Mouse (Mus musculus) left cerebral cortex, adult 9 months (tissue): Measurements from ENCODE around the gene Rfc4.

Source experiments
- DNase-seq, 2 experiments: peaks; one replicate each; pipeline ENCODE4 v3.0.0; 2022; ENCODE audit warnings: low spot score in 2 of 2

Rfc4 gene

GRCm38 (mm10) chr16:23127673-23128375 lies at the start of gene Rfc4:
Rfc4 (minus strand) TSS chr16:23127737.
- DNase-seq, result peak; percentile 82 to 92

- no peak for DNase-seq
These were observed 48.4 kb upstream of the Rfc4 start for GRCm38 (mm10) chr16:23175956-23176355.

- no peak for DNase-seq
These were observed 47.3 kb upstream of the Rfc4 start for GRCm38 (mm10) chr16:23174855-23175254.

GRCm38 (mm10) chr16:23173904-23174303 lies 46.4 kb upstream of the Rfc4 start:
- DNase-seq, result no peak

DNA sequence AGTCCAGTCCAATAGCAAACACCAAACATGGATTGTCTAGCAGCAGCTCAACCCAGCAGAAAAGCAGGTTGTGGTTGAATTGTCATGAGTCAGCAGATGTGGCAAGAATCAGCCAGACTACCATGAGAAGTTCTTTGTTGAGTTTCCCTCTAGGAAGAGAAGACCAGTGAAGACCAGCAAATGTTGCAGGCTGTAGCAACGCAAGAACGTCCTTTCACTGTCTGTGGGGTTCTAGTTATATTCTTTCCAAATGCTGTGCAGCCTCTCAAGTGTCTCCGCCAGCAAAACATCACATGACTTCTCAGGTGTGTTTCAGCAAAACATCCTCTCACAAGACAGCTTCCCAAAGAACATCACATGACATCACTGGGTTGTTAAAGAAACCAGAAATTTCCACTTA lies 43.3 kb upstream of the Rfc4 start:
- no peak for DNase-seq

- DNase-seq, result no peak
These were observed 39.5 kb upstream of the Rfc4 start for GRCm38 (mm10) chr16:23167079-23167478.

DNA sequence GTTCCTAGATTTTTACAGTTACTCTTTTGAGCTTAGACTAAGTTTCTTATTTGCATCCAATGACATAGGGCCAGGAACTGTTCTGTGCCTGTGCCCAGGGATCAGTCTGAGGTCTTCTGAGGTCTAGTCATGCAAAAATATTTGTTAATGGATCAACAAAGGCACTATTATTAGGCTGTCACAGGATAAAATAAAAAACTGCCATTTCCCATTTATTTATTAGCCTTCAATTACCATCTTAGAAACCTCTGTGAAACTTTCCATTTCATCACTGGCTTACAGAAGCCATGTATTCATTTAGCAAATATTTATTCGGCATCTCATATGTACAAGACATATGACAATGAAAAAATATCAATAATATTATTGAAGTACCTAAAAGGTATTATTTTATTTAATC lies 39.1 kb upstream of the Rfc4 start:
- no peak for DNase-seq

- no peak for DNase-seq
These were observed 37.9 kb upstream of the Rfc4 start for GRCm38 (mm10) chr16:23165441-23165840.

GRCm38 (mm10) chr16:23164443-23164842 lies 36.9 kb upstream of the Rfc4 start:
- no peak for DNase-seq

GRCm38 (mm10) chr16:23162116-23162515 lies 34.6 kb upstream of the Rfc4 start:
- no peak for DNase-seq

DNA sequence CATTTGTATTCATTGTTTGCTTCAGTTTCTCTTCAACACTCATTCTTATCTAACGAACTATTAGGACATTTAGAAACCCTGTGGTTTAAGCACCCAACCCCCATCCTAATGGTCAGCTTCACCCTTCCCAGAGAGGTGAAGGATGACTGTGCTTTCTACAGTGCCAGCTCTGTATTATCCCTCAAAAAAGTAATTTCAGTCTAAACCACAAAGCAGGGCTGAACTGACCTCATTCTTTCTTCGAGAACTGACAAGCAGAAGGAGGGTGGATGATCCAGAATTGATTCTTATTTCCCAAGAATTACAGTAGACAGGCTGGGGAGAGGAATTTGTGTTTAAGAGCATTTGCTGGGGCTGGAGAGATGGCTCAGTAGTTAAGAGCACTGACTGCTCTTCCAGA lies 32.2 kb upstream of the Rfc4 start:
- no peak for DNase-seq

GRCm38 (mm10) chr16:23158957-23159356 lies 31.4 kb upstream of the Rfc4 start:
- no peak for DNase-seq

DNA sequence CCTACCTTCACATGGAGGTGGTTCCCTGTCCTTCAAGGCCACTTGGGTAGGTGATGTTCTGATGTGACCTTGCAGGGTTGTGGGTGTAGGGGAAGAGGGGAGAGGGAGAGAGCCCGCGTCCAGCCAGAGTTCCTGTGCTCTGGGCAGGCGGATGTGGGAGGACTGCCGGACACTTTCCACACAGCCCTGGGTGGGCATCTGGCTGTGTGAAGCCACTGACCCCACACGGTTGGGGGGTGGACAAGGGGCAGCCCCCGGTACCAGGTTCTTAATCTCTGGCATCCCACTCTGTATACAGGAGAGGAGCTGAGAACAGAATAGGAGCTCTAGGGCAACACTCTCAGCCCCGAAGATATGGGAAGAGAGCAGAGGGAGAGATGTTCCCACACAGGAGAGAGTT lies 30.8 kb upstream of the Rfc4 start:
- no peak for DNase-seq

DNA sequence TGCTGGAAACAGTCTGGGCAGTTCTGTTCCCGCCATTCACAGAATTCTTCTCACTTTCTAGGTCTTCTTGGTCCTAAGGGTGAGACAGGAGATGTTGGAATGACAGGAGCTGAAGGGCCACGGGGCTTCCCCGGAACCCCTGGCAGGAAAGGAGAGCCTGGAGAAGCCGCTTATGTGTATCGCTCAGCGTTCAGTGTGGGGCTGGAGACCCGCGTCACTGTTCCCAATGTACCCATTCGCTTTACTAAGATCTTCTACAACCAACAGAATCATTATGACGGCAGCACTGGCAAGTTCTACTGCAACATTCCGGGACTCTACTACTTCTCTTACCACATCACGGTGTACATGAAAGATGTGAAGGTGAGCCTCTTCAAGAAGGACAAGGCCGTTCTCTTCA lies 29.5 kb upstream of the Rfc4 start:
- DNase-seq, result no peak

DNA sequence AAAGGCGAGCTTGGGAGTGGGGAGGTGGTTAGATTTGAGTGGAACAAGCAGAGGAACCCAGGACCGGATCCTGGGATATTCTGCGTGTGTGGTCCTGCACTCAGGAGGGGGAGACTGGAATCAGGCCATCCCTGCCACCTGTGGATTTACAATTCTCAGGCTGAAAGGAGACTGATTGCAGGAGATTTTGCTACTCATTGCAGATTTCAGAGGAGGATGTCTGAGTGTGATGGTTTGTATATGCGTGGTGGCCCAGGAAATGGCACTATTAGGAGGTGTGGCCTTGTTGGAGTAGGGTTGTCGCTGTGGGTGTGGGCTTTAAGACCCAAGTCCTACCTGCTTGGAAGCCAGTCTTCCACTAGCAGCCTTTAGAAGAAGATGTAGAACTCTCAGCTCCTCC lies 26.7 kb upstream of the Rfc4 start:
- DNase-seq, result no peak

DNA sequence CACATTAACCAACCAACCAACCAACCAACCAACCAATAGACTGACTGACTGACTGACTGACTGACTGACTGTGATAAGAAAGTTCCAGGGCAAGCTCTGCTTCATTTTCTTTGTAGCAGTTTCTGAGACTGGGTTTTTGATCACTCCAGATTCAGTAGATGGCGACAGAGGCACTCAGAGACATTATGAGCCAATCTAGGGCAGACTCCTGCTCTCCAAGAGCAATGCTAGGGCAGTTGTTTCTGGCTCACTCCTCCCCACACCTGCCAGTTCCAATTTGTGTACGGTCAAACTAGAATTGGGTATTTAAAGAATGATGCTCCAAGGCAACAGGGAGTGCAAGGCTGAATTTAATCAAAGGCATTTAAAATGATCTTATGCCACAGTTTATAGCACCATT lies 23.9 kb upstream of the Rfc4 start:
- peak; percentile 22 to 50 for DNase-seq

- no peak for DNase-seq
These were observed 21.9 kb upstream of the Rfc4 start for GRCm38 (mm10) chr16:23149396-23149795.

DNA sequence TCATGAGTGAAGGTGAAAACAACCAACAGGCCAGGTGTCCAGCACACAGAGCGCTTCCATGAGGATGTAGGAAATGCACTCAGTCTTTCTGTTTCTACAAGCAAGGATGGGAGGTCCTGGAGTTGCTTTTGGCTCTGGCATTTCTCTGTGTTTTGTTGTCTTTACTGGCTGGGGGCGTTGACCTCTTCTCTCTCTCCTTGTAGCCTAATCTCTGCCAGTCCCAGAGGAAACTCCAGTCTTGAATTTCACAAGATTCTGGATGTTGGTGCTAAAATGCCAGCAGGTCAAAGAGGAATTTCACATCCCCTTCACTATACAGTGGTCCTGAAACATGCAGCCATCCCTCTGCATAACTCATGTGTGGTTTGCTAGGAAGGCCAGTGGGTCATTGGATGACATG lies 21.4 kb upstream of the Rfc4 start:
- no peak for DNase-seq

DNA sequence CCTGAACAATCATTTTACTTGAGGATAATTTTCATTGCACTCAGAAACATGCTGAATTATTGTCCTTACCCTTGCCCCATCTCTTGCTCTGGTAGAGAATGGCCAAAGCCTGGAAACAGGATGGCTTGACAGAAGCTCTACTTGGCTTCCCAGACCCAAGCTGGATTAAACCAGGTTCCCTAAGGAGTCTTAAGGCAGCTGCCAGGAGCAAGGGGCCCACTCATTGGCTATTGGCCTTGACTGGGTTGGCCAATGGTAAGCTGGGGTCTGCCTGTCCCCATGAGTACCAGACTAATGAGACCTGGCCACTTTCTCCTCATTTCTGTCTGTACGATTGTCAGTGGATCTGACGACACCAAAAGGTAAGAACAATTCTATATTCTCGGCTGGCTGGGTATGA lies 18.7 kb upstream of the Rfc4 start, which contains the start of gene Adipoq:
TSS of gene Adipoq (plus strand) at position 257 of the 400 bp plus-strand sequence.
- DNase-seq, result no peak

- no peak for DNase-seq
These were observed 17.7 kb upstream of the Rfc4 start for GRCm38 (mm10) chr16:23145211-23145610.

GRCm38 (mm10) chr16:23144326-23144725 lies 16.8 kb upstream of the Rfc4 start:
- DNase-seq, result no peak

- DNase-seq, result no peak
These were observed 13.4 kb upstream of the Rfc4 start for GRCm38 (mm10) chr16:23140911-23141310.

DNA sequence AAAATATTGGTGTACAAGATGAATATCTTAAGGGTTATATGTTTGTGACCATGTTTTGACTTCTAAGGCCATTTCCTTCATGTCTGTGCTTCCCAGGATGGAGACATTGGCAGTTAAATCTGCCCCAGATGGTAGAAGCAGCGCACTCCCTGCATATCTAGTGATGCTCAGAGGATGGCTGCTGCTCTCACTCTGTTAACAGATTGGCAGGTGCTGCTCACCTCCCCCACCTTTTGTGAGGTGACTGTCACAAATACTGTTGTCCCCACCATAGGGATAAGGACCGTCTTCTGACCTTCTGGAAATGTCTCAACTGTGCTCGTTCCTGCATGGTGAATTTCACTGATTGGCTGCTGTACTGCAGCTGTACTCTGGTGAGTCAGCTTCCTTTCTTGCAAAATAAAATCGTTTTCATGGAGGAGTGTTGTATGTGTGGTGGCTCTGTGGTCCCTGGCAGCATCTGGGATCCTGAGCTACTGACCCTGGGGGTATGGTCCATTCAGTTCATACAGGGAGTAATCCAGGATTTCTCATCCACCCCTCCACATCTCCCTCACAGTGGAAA lies 9.0 kb upstream of the Rfc4 start:
- no peak for DNase-seq
